Mouse (Mus musculus) forebrain, embryonic 14.5 days (tissue): ENCODE data around the gene Gbx1. TPM values are rescaled to one million over a fixed set of nuclear protein-coding genes. Genes with fewer than 3 reads are reported as not detected.

Experiments used
- ATAC-seq: fragments of 200-750 bp; cut with Nextera tagmentation; 2 replicates; pipeline ENCODE4 v1.8.0; 2017; ENCODE audit warnings: mild to moderate bottlenecking, moderate library complexity
- DNase-seq: peaks from one replicate; pipeline ENCODE4 v3.0.0-alpha.2; 2015; ENCODE audit warnings: low spot score
- H3K27ac ChIP-seq: fragments of 300-500 bp; sonication (generic); 2 replicates; pipeline ENCODE4 v1.5.1; 2014; ENCODE audit warnings: low read depth, mild to moderate bottlenecking, control low read depth, low read length, moderate library complexity
- H3K27me3 ChIP-seq: fragments of 300-500 bp; sonication (generic); replicated peaks from 2 replicates; pipeline ENCODE4 v1.6.1; 2014; ENCODE audit warnings: low read length, control low read depth, mixed read lengths; ENCODE audit not compliant: control insufficient read depth, insufficient read depth
- H3K36me3 ChIP-seq: fragments of 300-500 bp; sonication (generic); 2 replicates; pipeline ENCODE4 v1.6.1; 2014; ENCODE audit warnings: low read length, control low read depth; ENCODE audit not compliant: control insufficient read depth, insufficient read depth
- H3K4me1 ChIP-seq: fragments of 300-500 bp; sonication (generic); 2 replicates; pipeline ENCODE4 v1.6.1; 2014; ENCODE audit warnings: antibody characterized with exemption, low read length, control low read depth; ENCODE audit not compliant: control insufficient read depth, insufficient read depth
- H3K4me2 ChIP-seq: fragments of 300-500 bp; sonication (generic); 2 replicates; pipeline ENCODE4 v1.6.1; 2014; ENCODE audit warnings: mild to moderate bottlenecking, control low read depth, low read length
- H3K4me3 ChIP-seq: fragments of 300-500 bp; sonication (generic); 2 replicates; pipeline ENCODE4 v1.5.1; 2014; ENCODE audit warnings: low read depth, low read length, control low read depth
- H3K9ac ChIP-seq: fragments of 300-500 bp; sonication (generic); 2 replicates; pipeline ENCODE4 v1.6.1; 2014; ENCODE audit warnings: mild to moderate bottlenecking, low read length, control low read depth, moderate library complexity
- H3K9me3 ChIP-seq: fragments of 300-500 bp; sonication (generic); replicated peaks from 2 replicates; pipeline ENCODE4 v1.6.1; 2016; ENCODE audit warnings: low read length, control low read depth, mixed read lengths; ENCODE audit not compliant: control insufficient read depth
- WGBS: fragments of 180-500 bp; shearing (Covaris S2); extraction: QIAGEN DNeasy Blood & Tissue Kit; methylation state at CpG from one replicate; pipeline ENCODE4 v1.1.7; 2014; 5-methylcytosine and 5-hydroxymethylcytosine counted together
- polyA plus RNA-seq: library from polyadenylated mRNA; unstranded; fragments of >200 nt; fragmentation: Nextera tagmentation; extraction: Ambion mirVana; gene quantifications from 2 replicates; pipeline ENCODE4 v1.2.1, GENCODE M21; 2014

Gene Gbx1
- polyA plus RNA-seq, 1 experiment from 2014 or later: 0.51 TPM

GRCm38 (mm10) chr5:24455076-24455475 is 71.9 kb downstream of the Gbx1 start:
- H3K4me3 ChIP-seq: no peak overlapping the region
- no peak for DNase-seq

GRCm38 (mm10) chr5:24453985-24454303 is 73.1 kb downstream of the Gbx1 start:
- WGBS: 6% methylated on average over 2 of the region's 2 CpGs
- H3K4me1 ChIP-seq: peaks cover 37% of the 10 kb centered on the region
- peak overlapping the region; percentile 88 for H3K4me3 ChIP-seq
- H3K9ac ChIP-seq: peak overlapping the region; percentile 94
- no peak for DNase-seq
- ATAC-seq: no peak
- H3K4me2 ChIP-seq: peak overlapping the region; percentile 99
- no peaks in the 10 kb centered on the region for H3K9me3 ChIP-seq
- H3K27ac ChIP-seq: peak overlapping the region; percentile 95; the same call in 1 of the 2 replicates
- H3K36me3 ChIP-seq: peaks cover 4% of the 10 kb centered on the region
- no peaks in the 10 kb centered on the region for H3K27me3 ChIP-seq

More at GRCm38 (mm10) chr5:24455076-24455475, 71.9 kb downstream of the Gbx1 start:
- peaks cover 37% of the 10 kb centered on the region for H3K4me1 ChIP-seq
- peak overlapping the region; percentile 18; the same call in 1 of the 2 replicates for H3K27ac ChIP-seq
- no peaks in the 10 kb centered on the region for H3K9me3 ChIP-seq
- WGBS: 68% methylated on average over 3 of the region's 3 CpGs
- H3K4me2 ChIP-seq: peak overlapping the region; percentile 99; the same call in 1 of the 2 replicates
- ATAC-seq: no peak
- peak overlapping the region; percentile 52 for H3K9ac ChIP-seq
- no peaks in the 10 kb centered on the region for H3K27me3 ChIP-seq
- peaks cover 4% of the 10 kb centered on the region for H3K36me3 ChIP-seq

GRCm38 (mm10) chr5:24453283-24453984 is 73.6 kb downstream of the Gbx1 start:
- peak overlapping the region; percentile 94 for H3K9ac ChIP-seq
- H3K4me2 ChIP-seq: peak overlapping the region; percentile 99
- 1% methylated on average over 5 of the region's 5 CpGs for WGBS
- no peaks in the 10 kb centered on the region for H3K27me3 ChIP-seq
- H3K4me3 ChIP-seq: peak overlapping the region; percentile 88
- H3K36me3 ChIP-seq: peaks cover 4% of the 10 kb centered on the region
- peaks cover 37% of the 10 kb centered on the region for H3K4me1 ChIP-seq
- no peaks in the 10 kb centered on the region for H3K9me3 ChIP-seq
- ATAC-seq (peak; percentile 21; the same call in 1 of the 2 replicates), DNase-seq (peak; percentile 83)
- H3K27ac ChIP-seq: peak overlapping the region; percentile 95

Other genes starting within 250 kb of the Gbx1 start
- 4.7 and 5.2 TPM in 2 replicates for gene Kcnh2, start 175.6 kb downstream of the Gbx1 start, polyA plus RNA-seq
- 4.6 and 7.6 TPM in 2 replicates for gene Nos3, start 162.4 kb downstream of the Gbx1 start, polyA plus RNA-seq
- 0.48 and 0.74 TPM in 2 replicates for gene Atg9b, start 135.1 kb downstream of the Gbx1 start, polyA plus RNA-seq
- 37.1 and 43.1 TPM in 2 replicates for gene Abcb8, start 133.5 kb downstream of the Gbx1 start, polyA plus RNA-seq
- not detected in 2 replicates for gene Asic3, start 113.8 kb downstream of the Gbx1 start, polyA plus RNA-seq
- 106 and 113 TPM in 2 replicates for gene Cdk5, start 103.7 kb downstream of the Gbx1 start, polyA plus RNA-seq
- gene Slc4a2, start 103.4 kb downstream of the Gbx1 start, polyA plus RNA-seq: 11.5 and 14.6 TPM in 2 replicates
- gene Fastk, start 81.9 kb downstream of the Gbx1 start, polyA plus RNA-seq: 89.3 and 94.3 TPM in 2 replicates
- gene Tmub1, start 79.3 kb downstream of the Gbx1 start, polyA plus RNA-seq: 45.5 and 47.5 TPM in 2 replicates
- gene Agap3, start 75.0 kb downstream of the Gbx1 start, polyA plus RNA-seq: 47.5 and 49.5 TPM in 2 replicates
- gene Asb10, start 13.8 kb upstream of the Gbx1 start, polyA plus RNA-seq: 0.09 and 0.17 TPM in 2 replicates
- 0.06 and 0.09 TPM in 2 replicates for gene 4931409K22Rik, start 29.6 kb upstream of the Gbx1 start, polyA plus RNA-seq
- 111 and 112 TPM in 2 replicates for gene Abcf2, start 50.3 kb upstream of the Gbx1 start, polyA plus RNA-seq
- 10.6 and 13.8 TPM in 2 replicates for gene Chpf2, start 59.5 kb upstream of the Gbx1 start, polyA plus RNA-seq
- gene Smarcd3, start 97.2 kb upstream of the Gbx1 start, polyA plus RNA-seq: 170 and 177 TPM in 2 replicates
- gene Nub1, start 158.3 kb upstream of the Gbx1 start, polyA plus RNA-seq: 59.8 and 65.3 TPM in 2 replicates
- gene Wdr86, start 203.5 kb upstream of the Gbx1 start, polyA plus RNA-seq: 6.1 and 6.4 TPM in 2 replicates
- 1.8 TPM in 1 of 2 replicates, not detected in the other for gene Crygn, start 230.8 kb upstream of the Gbx1 start, polyA plus RNA-seq